Mouse (Mus musculus) stomach, embryonic 14.5 days (tissue): ENCODE results near the gene Clybl. TPM values are rescaled to one million over a fixed set of nuclear protein-coding genes. Genes with fewer than 3 reads are reported as not detected.

ENCODE experiments used
- ATAC-seq: fragments of 200-750 bp; cut with Nextera tagmentation; 2 replicates; pipeline ENCODE4 v1.8.0; 2017; ENCODE audit warnings: low read depth, moderate TSS enrichment; ENCODE audit not compliant: insufficient number of reproducible peaks, insufficient read depth, low FRiP score
- H3K27ac ChIP-seq: fragments of 300-500 bp; sonication (generic); 2 replicates; pipeline ENCODE4 v1.5.1; 2014; ENCODE audit warnings: mild to moderate bottlenecking, low read length, moderate library complexity, mixed read lengths
- H3K27me3 ChIP-seq: fragments of 300-500 bp; sonication (generic); 2 replicates; pipeline ENCODE4 v1.6.1; 2014; ENCODE audit warnings: low read length, control low read depth, mixed read lengths; ENCODE audit not compliant: control insufficient read depth, insufficient read depth
- H3K36me3 ChIP-seq: fragments of 300-500 bp; sonication (generic); 2 replicates; pipeline ENCODE4 v1.6.1; 2014; ENCODE audit warnings: mild to moderate bottlenecking, control low read depth, low read length, moderate library complexity, mixed read lengths; ENCODE audit not compliant: control insufficient read depth, insufficient read depth
- H3K4me1 ChIP-seq: fragments of 300-500 bp; sonication (generic); 2 replicates; pipeline ENCODE4 v1.6.1; 2014; ENCODE audit warnings: low read length, control low read depth, mixed read lengths; ENCODE audit not compliant: control insufficient read depth, insufficient read depth
- H3K4me2 ChIP-seq: fragments of 300-500 bp; sonication (generic); replicated peaks from 2 replicates; pipeline ENCODE4 v1.6.1; 2014; ENCODE audit warnings: low read depth, low read length, control low read depth
- H3K4me3 ChIP-seq: fragments of 300-500 bp; sonication (generic); 2 replicates; pipeline ENCODE4 v1.5.1; 2014; ENCODE audit warnings: low read depth, low read length, control low read depth
- H3K9ac ChIP-seq: fragments of 300-500 bp; sonication (generic); replicated peaks from 2 replicates; pipeline ENCODE4 v1.6.1; 2014; ENCODE audit warnings: low read depth, mild to moderate bottlenecking, control low read depth, low read length, moderate library complexity, mixed read lengths
- H3K9me3 ChIP-seq: fragments of 300-500 bp; sonication (generic); 2 replicates; pipeline ENCODE4 v1.6.1; 2016; ENCODE audit warnings: low read depth, low read length, control low read depth; ENCODE audit not compliant: control insufficient read depth
- WGBS: fragments of 180-500 bp; shearing (Covaris S2); extraction: QIAGEN DNeasy Blood & Tissue Kit; methylation state at CpG from one replicate; pipeline ENCODE4 v1.1.7; 2014; 5-methylcytosine and 5-hydroxymethylcytosine counted together
- polyA plus RNA-seq: library from polyadenylated mRNA; unstranded; fragments of >200 nt; fragmentation: Nextera tagmentation; extraction: Ambion mirVana; gene quantifications from 2 replicates; pipeline ENCODE4 v1.2.1, GENCODE M21; 2014

Gene Clybl
- polyA plus RNA-seq, 1 experiment from 2014 or later: 27.0 TPM

DNA sequence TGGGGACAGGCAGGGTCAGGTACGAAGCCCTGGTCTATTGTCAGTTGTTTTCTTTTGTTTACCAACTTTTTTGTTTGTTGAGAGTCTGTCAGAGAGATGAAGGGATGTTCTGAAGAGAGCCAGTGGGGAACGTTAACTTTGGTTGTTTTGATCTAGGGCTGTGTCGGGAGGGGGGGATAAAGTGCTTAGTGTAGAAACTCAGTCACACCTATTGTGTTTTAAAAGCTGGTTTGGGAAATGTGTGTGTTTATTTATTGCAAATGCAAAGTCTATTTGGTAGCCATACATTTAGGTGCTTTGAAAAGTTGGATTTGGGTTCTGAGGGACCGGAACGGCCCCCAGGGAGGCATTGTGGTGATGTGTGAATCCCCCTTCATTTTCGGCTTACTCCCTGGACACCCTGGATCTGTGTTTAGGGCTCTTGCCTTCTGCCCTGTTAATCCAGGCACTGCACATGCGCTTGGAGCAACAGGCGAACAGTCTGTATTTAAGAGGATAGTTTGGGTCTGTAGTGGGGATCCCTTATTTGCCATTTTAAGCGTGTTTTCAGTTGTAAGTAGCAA, 99.6 kb downstream of the Clybl start:
- ATAC-seq: no peak

DNA sequence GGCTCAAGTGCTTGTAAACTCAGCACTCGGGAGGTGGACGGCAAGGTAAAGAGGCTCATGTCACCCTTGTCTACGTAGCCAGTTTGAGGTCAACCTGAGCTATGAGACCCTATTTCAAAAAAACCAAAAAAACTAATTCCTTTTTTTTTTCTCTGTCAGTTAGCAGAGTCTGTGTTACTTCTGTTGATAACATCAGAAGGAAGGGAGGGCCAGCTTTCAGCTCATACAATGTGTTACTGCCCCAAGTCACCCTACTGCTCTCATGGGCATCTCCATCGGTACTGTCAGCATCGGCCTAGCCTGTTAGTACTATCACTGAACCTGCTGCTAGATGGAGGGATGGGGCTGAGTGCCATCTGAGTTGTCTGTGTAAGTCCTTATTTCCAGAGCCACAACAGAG, 102.5 kb downstream of the Clybl start:
- no peak overlapping the region for H3K4me3 ChIP-seq
- H3K27ac ChIP-seq: no peak overlapping the region
- WGBS: 76% methylated on average over 5 of the region's 5 CpGs
- ATAC-seq: no peak
- H3K4me2 ChIP-seq: no peak overlapping the region
- no peak overlapping the region for H3K9ac ChIP-seq
- H3K36me3 ChIP-seq: no peaks in the 10 kb centered on the region
- no peaks in the 10 kb centered on the region for H3K9me3 ChIP-seq
- no peaks in the 10 kb centered on the region for H3K4me1 ChIP-seq
- H3K27me3 ChIP-seq: no peaks in the 10 kb centered on the region

More for the DNA sequence above, 99.6 kb downstream of the Clybl start:
- Histone ChIP-seq H3K4me1 (no peaks in the 10 kb centered on the region), H3K9me3 (no peaks in the 10 kb centered on the region), H3K4me2 (no peak overlapping the region), H3K36me3 (no peaks in the 10 kb centered on the region), H3K27ac (no peak overlapping the region), H3K27me3 (no peaks in the 10 kb centered on the region), H3K9ac (no peak overlapping the region), H3K4me3 (no peak overlapping the region)
- 52% methylated on average over 9 of the region's 9 CpGs for WGBS

DNA sequence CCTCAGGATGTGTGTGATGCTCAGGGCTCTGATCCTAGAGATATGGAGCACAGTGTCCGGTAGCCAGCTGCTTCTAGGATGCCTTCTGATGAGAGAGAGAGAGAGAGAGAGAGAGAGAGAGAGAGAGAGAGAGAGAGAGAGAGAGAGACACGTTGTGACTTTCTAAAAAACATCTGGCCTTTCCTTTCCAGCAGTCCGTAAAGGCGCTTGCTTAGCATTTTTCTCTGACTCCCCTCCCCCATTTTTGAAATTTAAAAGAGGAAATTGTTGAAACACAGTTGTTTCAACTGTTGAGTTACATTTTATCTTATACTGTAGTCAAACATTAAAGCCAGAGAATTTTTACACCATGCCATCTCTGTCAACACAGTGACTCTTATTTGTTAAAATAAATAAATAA, 114.9 kb downstream of the Clybl start:
- no peak for ATAC-seq
- H3K27me3 ChIP-seq: no peaks in the 10 kb centered on the region
- H3K4me1 ChIP-seq: no peaks in the 10 kb centered on the region
- no peak overlapping the region for H3K27ac ChIP-seq
- H3K4me3 ChIP-seq: no peak overlapping the region
- H3K36me3 ChIP-seq: no peaks in the 10 kb centered on the region
- 40% methylated on average over 4 of the region's 4 CpGs for WGBS
- no peak overlapping the region for H3K9ac ChIP-seq
- no peak overlapping the region for H3K4me2 ChIP-seq
- no peaks in the 10 kb centered on the region for H3K9me3 ChIP-seq

DNA sequence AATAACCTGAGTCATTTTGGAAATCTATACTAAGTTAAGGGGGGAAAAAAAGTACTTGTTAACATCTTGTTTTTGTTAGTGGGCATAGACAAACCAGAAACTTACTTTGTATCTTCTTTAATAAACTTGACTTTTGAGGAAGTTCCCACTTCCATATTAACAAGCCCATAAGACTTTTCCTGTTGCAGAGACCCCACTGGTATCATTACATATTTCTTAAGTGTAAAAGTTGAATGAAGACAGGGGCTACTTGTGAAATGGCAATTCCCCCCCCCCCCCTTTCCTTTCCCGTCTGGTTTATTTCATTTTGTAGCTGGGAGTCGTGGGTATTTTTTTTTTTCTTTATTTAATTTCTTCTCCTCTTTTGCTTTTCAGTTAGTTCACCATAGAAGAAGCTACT, 115.4 kb downstream of the Clybl start:
- no peak overlapping the region for H3K4me3 ChIP-seq
- 54% methylated on average over 2 of the region's 2 CpGs for whole genome bisulfite sequencing
- no peaks in the 10 kb centered on the region for H3K9me3 ChIP-seq
- H3K36me3 ChIP-seq: no peaks in the 10 kb centered on the region
- H3K4me2 ChIP-seq: no peak overlapping the region
- H3K27ac ChIP-seq: no peak overlapping the region
- no peaks in the 10 kb centered on the region for H3K4me1 ChIP-seq
- ATAC-seq: no peak
- no peak overlapping the region for H3K9ac ChIP-seq
- no peaks in the 10 kb centered on the region for H3K27me3 ChIP-seq

DNA sequence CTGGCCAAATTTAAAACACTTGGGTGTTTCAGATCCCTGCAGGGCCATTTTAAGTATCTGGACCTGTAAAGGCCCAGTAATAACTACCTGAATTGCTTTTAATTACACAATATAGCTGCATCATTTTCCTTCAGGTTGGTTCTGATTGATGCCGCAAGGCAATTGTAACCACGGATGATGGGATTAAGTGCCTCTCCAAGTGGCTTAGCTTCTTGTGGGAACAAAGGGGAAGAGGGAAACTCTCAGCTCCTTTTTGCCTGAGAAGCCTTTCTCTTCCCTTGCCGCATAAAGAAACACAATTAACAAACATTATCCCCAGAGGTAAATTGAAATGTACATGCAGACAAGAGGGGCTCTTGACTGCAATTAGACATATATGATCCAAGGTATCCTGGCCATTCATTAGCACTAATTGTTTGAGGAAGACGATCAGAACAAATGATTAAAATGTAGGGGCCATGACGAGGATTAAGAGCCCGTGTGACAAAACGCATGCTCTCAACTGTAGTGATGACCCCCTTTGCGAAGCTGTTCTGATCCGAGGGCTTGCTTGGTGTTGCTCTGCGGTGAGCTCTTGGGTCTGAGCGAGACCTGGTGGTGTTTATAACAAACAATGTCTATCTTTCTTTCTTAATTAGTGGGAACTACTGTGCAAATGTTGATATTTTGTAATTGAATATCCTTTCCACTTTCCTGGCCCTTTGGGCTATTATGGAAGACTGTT, 116.0 kb downstream of the Clybl start:
- H3K9ac ChIP-seq: no peak overlapping the region
- no peaks in the 10 kb centered on the region for H3K27me3 ChIP-seq
- H3K4me2 ChIP-seq: no peak overlapping the region
- no peak overlapping the region for H3K27ac ChIP-seq
- 53% methylated on average over 11 of the region's 11 CpGs for WGBS
- H3K9me3 ChIP-seq: no peaks in the 10 kb centered on the region
- ATAC-seq: no peak
- H3K4me1 ChIP-seq: no peaks in the 10 kb centered on the region
- H3K4me3 ChIP-seq: no peak overlapping the region
- no peaks in the 10 kb centered on the region for H3K36me3 ChIP-seq

DNA sequence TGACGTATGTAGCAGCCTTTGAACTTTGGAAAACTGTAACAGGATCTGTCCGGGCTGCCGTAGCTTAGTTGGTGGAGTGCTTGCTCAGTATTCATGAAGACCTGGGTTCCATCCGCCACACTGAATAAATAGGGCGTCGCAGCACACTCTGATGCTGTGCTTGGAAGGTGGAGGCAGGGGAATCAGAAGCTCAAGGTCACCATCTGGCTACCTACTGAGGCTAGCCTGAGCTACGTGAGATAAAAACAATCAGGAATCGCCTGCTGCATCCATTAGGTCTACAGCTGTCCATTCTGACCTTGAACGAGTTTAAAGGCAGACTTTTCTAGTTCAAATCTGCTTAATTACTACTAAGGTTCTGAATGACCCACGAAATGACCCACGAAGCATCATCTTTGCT, 118.8 kb downstream of the Clybl start:
- WGBS: 77% methylated on average over 11 of the region's 11 CpGs
- H3K4me1 ChIP-seq: no peaks in the 10 kb centered on the region

DNA sequence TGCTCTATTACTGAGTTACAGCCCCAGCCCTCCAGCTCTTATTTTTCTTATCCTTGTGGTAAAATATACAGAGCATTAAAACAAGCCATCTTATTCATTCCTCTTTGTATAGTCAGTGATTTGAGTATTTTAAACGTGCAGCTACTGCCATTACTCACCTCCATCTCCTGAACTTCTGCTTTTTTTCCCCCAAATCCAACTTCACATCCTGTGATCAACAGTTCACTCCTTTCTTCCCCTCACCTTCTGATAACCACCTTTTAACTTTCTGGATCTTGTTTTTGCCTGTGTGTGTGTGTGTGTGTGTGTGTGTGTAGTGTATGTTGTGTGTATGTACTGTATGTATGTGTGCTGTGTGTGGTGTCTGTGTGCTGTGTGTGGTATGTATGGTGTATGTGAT, 122.3 kb downstream of the Clybl start:
- no peak for ATAC-seq
- no peak overlapping the region for H3K27ac ChIP-seq
- no peaks in the 10 kb centered on the region for H3K9me3 ChIP-seq
- 32% methylated on average over 1 of the region's 1 CpGs for WGBS
- no peak overlapping the region for H3K4me2 ChIP-seq
- no peak overlapping the region for H3K9ac ChIP-seq
- H3K27me3 ChIP-seq: no peaks in the 10 kb centered on the region
- no peak overlapping the region for H3K4me3 ChIP-seq
- H3K4me1 ChIP-seq: no peaks in the 10 kb centered on the region
- no peaks in the 10 kb centered on the region for H3K36me3 ChIP-seq

More for the DNA sequence above, 118.8 kb downstream of the Clybl start:
- Histone ChIP-seq H3K9me3 (no peaks in the 10 kb centered on the region), H3K9ac (no peak overlapping the region), H3K27ac (no peak overlapping the region), H3K36me3 (no peaks in the 10 kb centered on the region), H3K4me2 (no peak overlapping the region), H3K27me3 (no peaks in the 10 kb centered on the region), H3K4me3 (no peak overlapping the region)
- ATAC-seq: no peak

DNA sequence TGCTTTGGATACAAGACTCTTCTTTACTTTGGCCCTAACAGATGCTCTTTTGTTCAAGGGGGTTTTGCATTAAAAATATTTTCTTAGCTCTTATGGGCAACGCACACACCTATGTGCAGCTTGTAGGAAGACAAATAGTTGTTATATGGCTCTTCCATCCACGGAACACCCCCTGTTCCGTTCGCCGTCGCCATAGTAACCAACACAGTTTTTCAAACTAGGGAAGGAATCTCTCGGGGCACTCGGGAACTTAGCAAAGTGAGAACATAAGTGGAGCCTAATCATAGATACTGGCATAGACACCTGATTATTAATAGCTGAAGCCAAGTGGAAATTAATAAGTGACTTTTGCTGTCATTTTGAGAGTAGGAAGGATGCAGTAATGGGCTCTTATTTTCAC, 123.6 kb downstream of the Clybl start:
- H3K4me2 ChIP-seq: no peak overlapping the region
- H3K4me3 ChIP-seq: no peak overlapping the region
- no peak overlapping the region for H3K9ac ChIP-seq
- H3K27ac ChIP-seq: no peak overlapping the region
- no peaks in the 10 kb centered on the region for H3K9me3 ChIP-seq
- H3K36me3 ChIP-seq: no peaks in the 10 kb centered on the region
- H3K4me1 ChIP-seq: no peaks in the 10 kb centered on the region
- ATAC-seq: no peak
- WGBS: 63% methylated on average over 8 of the region's 8 CpGs
- no peaks in the 10 kb centered on the region for H3K27me3 ChIP-seq

DNA sequence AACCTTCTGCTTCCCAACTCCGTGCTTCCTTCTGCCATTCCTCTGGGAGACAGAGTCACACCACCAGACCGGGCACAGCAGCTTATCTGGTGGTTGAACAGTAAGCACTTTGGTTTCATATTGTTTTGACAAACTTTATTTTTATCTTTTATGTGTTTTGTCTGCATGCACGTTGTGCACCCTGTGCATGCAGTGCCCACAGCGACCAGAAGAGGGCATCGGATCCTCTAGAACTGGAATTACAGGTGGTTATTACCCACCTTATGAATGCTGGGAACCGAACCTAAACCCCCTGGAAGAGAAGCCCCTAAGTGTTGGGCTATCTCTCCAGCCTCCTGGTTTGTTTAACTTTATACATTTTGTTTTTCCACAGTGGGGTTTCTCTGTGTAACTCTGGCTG, 130.9 kb downstream of the Clybl start:
- H3K4me1 ChIP-seq: no peaks in the 10 kb centered on the region
- WGBS: 91% methylated on average over 6 of the region's 6 CpGs
- no peaks in the 10 kb centered on the region for H3K36me3 ChIP-seq
- no peak overlapping the region for H3K4me2 ChIP-seq
- no peaks in the 10 kb centered on the region for H3K9me3 ChIP-seq
- no peaks in the 10 kb centered on the region for H3K27me3 ChIP-seq
- H3K27ac ChIP-seq: no peak overlapping the region
- no peak for ATAC-seq
- no peak overlapping the region for H3K4me3 ChIP-seq
- no peak overlapping the region for H3K9ac ChIP-seq
